Mouse (Mus musculus) hematopoietic stem cell, adult 5-6 weeks (primary cell): ENCODE results near the gene Pdp2. TPM values are rescaled to one million over a fixed set of nuclear protein-coding genes. Genes with fewer than 3 reads are reported as not detected.

Experiments
- total RNA-seq: library from RNA; stranded (forward); fragments of 172-1452, 232-1000 nt; gene quantifications from 2 replicates; pipeline ENCODE4 v1.2.3, GENCODE M21; 2017

Pdp2 gene
- total RNA-seq, 1 experiment from 2014 or later = 13.0 TPM

Other genes with a start within 250 kb of the Pdp2 start
- gene Cmtm4, start 195.6 kb upstream of the Pdp2 start, total RNA-seq = 3.7 and 4.4 TPM in 2 replicates
- 74.0 and 74.4 TPM in 2 replicates for gene Dync1li2, start 148.4 kb upstream of the Pdp2 start, total RNA-seq
- gene Terb1, start 81.5 kb upstream of the Pdp2 start, total RNA-seq = not detected in 2 replicates
- 72.7 and 118 TPM in 2 replicates for gene Nae1, start 56.8 kb upstream of the Pdp2 start, total RNA-seq
- 0.79 and 1.4 TPM in 2 replicates for gene Car7, start 56.8 kb upstream of the Pdp2 start, total RNA-seq
- gene Cdh16, start 32.9 kb downstream of the Pdp2 start, total RNA-seq = not detected in 2 replicates
- 15.0 and 16.3 TPM in 2 replicates for gene Rrad, start 39.9 kb downstream of the Pdp2 start, total RNA-seq
- 24.9 and 31.4 TPM in 2 replicates for gene Ciao2b, start 50.5 kb downstream of the Pdp2 start, total RNA-seq
- not detected in 2 replicates for gene Ces2a, start 142.6 kb downstream of the Pdp2 start, total RNA-seq
- not detected in 2 replicates for gene Ces2b, start 240.1 kb downstream of the Pdp2 start, total RNA-seq